Comparison of ENCODE assay signal across 24 mouse cellular contexts in genomic region chr17:69492368-69492767, GRCm38 (mm10). TPM values are rescaled to one million over a fixed set of nuclear protein-coding genes. Genes with fewer than 3 reads are reported as not detected.
DNase-seq lines count a peak whose midpoint lies in the region; ATAC-seq and TF ChIP-seq lines count a peak whose summit lies in the region.
"Had no signal": no experiment of that assay in that cellular context is flagged by ENCODE, and none has a peak within 500 bp of the region (broad histone marks: within the 10 kb centered on the region; RNA-seq: fewer than 3 reads in every experiment).

No protein-coding gene starts in this region.

- H3K9me3 ChIP-seq in intestine, embryonic 16.5 days (ENCODE audit: control insufficient read depth, low read length): no peaks in the 10 kb centered on the region
- H3K9me3 ChIP-seq: embryonic facial prominence, embryonic 15.5 days; forebrain, embryonic 10.5 days; limb, embryonic 12.5 days; liver, embryonic 13.5 days; lung, embryonic 15.5 days; midbrain, embryonic 12.5 days had no signal

- no peak for TF ChIP-seq CTCF in layer of hippocampus, adult 2 months (conservative IDR thresholded peaks at IDR 0.05)

- DNase-seq in embryo, embryonic 11 days: peak; percentile 8
- DNase-seq in embryo, embryonic 10 days (ENCODE audit: low spot score): no peak
- DNase-seq in layer of hippocampus, adult 9-10 months (ENCODE audit: low spot score): peak; percentile 35
- DNase-seq in layer of hippocampus, adult 2 months (ENCODE audit: low spot score in 2 of 2): no peak
- DNase-seq in right cerebral cortex, adult 2 months (ENCODE audit: low spot score in 2 of 2): peak; percentile 44 to 52
- no peak for DNase-seq in right cerebral cortex, postnatal 14 days
- DNase-seq: adrenal gland, adult 2 months; gastrocnemius, postnatal 36 days; heart, postnatal 14 days; liver, embryonic 13.5 days had no signal

- H3K36me3 ChIP-seq in intestine, embryonic 16.5 days (ENCODE audit: control insufficient read depth, insufficient read depth, low read length): no peaks in the 10 kb centered on the region
- H3K36me3 ChIP-seq: embryonic facial prominence, embryonic 15.5 days; forebrain, embryonic 10.5 days; limb, embryonic 12.5 days; liver, embryonic 13.5 days; lung, embryonic 15.5 days; midbrain, embryonic 12.5 days had no signal

- H3K27me3 ChIP-seq in intestine, embryonic 16.5 days (replicated peaks; ENCODE audit: control insufficient read depth, insufficient read depth, low read length): no peaks in the 10 kb centered on the region
- H3K27me3 ChIP-seq: CH12.LX; embryonic facial prominence, embryonic 15.5 days; limb, embryonic 12.5 days; liver, embryonic 13.5 days; lung, embryonic 15.5 days; midbrain, embryonic 12.5 days had no signal

- H3K4me2 ChIP-seq in intestine, embryonic 16.5 days (ENCODE audit: low read depth, low read length): no peak overlapping the region
- H3K4me2 ChIP-seq: embryonic facial prominence, embryonic 15.5 days; heart, embryonic 11.5 days; hindbrain, embryonic 14.5 days; limb, embryonic 12.5 days; liver, embryonic 13.5 days; lung, embryonic 15.5 days; midbrain, embryonic 12.5 days had no signal

- no peaks in the 10 kb centered on the region for H3K4me1 ChIP-seq in intestine, embryonic 16.5 days (ENCODE audit: control insufficient read depth, insufficient read depth, low read length)
- H3K4me1 ChIP-seq: embryonic facial prominence, embryonic 15.5 days; forebrain, embryonic 10.5 days; limb, embryonic 12.5 days; liver, embryonic 13.5 days; lung, embryonic 15.5 days; midbrain, embryonic 12.5 days had no signal

- H3K4me3 ChIP-seq in layer of hippocampus, adult 2 months: no peak overlapping the region
- H3K4me3 ChIP-seq in intestine, embryonic 16.5 days (ENCODE audit: low read length): no peak overlapping the region
- H3K4me3 ChIP-seq: embryonic facial prominence, embryonic 15.5 days; forebrain, embryonic 10.5 days; limb, embryonic 12.5 days; liver, embryonic 13.5 days; lung, embryonic 15.5 days; midbrain, embryonic 12.5 days had no signal

- no peak overlapping the region for H3K9ac ChIP-seq in intestine, embryonic 16.5 days (ENCODE audit: low read depth, low read length)
- H3K9ac ChIP-seq: embryonic facial prominence, embryonic 15.5 days; hindbrain, embryonic 14.5 days; limb, embryonic 12.5 days; liver, embryonic 13.5 days; lung, embryonic 15.5 days; midbrain, embryonic 12.5 days had no signal

- H3K27ac ChIP-seq in layer of hippocampus, adult 2 months: no peak overlapping the region
- H3K27ac ChIP-seq in intestine, embryonic 16.5 days (ENCODE audit: low read length): no peak overlapping the region
- H3K27ac ChIP-seq: embryonic facial prominence, embryonic 15.5 days; forebrain, embryonic 10.5 days; hindbrain, embryonic 14.5 days; kidney, postnatal 0 days; limb, embryonic 12.5 days; liver, embryonic 13.5 days; lung, embryonic 15.5 days; macrophage; midbrain, embryonic 12.5 days had no signal

- 83% methylated on average over 6 of the region's 6 CpGs for WGBS in intestine, embryonic 16.5 days

- ATAC-seq in monocyte, adult 5-6 weeks (replicated peaks; ENCODE audit: insufficient number of reproducible peaks, low FRiP score, low TSS enrichment, poor library complexity, severe bottlenecking): no peak
- no peak for ATAC-seq in intestine, embryonic 16.5 days
- ATAC-seq: intestine, postnatal 0 days had no signal

RNA-seq across cellular contexts. Expression of gene Akain1, which starts 53.2 kb away (rescaled TPM):
- 10 to 100 TPM; 15.8 to 16.2 TPM for total RNA-seq in layer of hippocampus, adult 2 months (2021)
- total RNA-seq in monocyte, adult 5-6 weeks (2017): not detected in 3 replicates
- polyA plus RNA-seq in intestine, embryonic 16.5 days (2015; fragmentation: Nextera tagmentation; extraction: Ambion mirVana): not detected in 2 replicates
- total RNA-seq: adrenal gland, adult 2 months; CH12.LX; common myeloid progenitor, adult 5-6 weeks; gastrocnemius, postnatal 36 days; heart, postnatal 14 days had no signal
- polyA plus RNA-seq: adrenal gland, adult 2 months; embryonic facial prominence, embryonic 15.5 days; forebrain, embryonic 10.5 days; heart, embryonic 11.5 days; intestine, postnatal 0 days; kidney, postnatal 0 days; limb, embryonic 12.5 days; liver, embryonic 13.5 days; lung, embryonic 15.5 days; macrophage; midbrain, embryonic 12.5 days had no signal

Comparison
In these comparisons a context has a peak if more than half of its experiments do, and no peak if none do; other contexts are left out.
1. DNase-seq: peak in embryo, embryonic 11 days (single experiment), layer of hippocampus, adult 9-10 months (single experiment) and right cerebral cortex, adult 2 months (2 of 2); none in embryo, embryonic 10 days (single experiment), layer of hippocampus, adult 2 months (0 of 2) and right cerebral cortex, postnatal 14 days (single experiment).
2. RNA of gene Akain1, which starts 53.2 kb away (total RNA-seq): 15.8 to 16.2 TPM in layer of hippocampus, adult 2 months; not detected in monocyte, adult 5-6 weeks; every median in the first group is over 10 times any median in the second.